Mouse (Mus musculus) brown adipose tissue, adult 24 weeks (tissue): ENCODE data around the gene E330017A01Rik. TPM values are rescaled to one million over a fixed set of nuclear protein-coding genes. Genes with fewer than 3 reads are reported as not detected.

Experiments used
- H3K27ac ChIP-seq: fragments of 200-500 bp; replicated peaks from 2 replicates; pipeline ENCODE4 v1.5.1; 2012; ENCODE audit warnings: low read depth, mild to moderate bottlenecking, low read length
- H3K4me1 ChIP-seq: fragments of 200-500 bp; 2 replicates; pipeline ENCODE4 v1.6.1; 2012; ENCODE audit warnings: low read length, mixed read lengths; ENCODE audit not compliant: control insufficient read depth, insufficient read depth, insufficient read length
- H3K4me3 ChIP-seq: fragments of 200-500 bp; 2 replicates; pipeline ENCODE4 v1.5.1; 2012; ENCODE audit warnings: low read depth, mild to moderate bottlenecking, low read length, moderate library complexity; ENCODE audit not compliant: insufficient read depth
- polyA plus RNA-seq: library from polyadenylated mRNA; stranded (reverse); fragments of >200 nt; gene quantifications from 2 replicates; pipeline ENCODE4 v1.2.4, GENCODE M21; 2012; ENCODE audit not compliant: missing spikeins, insufficient read depth, insufficient read length

The E330017A01Rik gene
- polyA plus RNA-seq, 1 experiment, result not detected

DNA sequence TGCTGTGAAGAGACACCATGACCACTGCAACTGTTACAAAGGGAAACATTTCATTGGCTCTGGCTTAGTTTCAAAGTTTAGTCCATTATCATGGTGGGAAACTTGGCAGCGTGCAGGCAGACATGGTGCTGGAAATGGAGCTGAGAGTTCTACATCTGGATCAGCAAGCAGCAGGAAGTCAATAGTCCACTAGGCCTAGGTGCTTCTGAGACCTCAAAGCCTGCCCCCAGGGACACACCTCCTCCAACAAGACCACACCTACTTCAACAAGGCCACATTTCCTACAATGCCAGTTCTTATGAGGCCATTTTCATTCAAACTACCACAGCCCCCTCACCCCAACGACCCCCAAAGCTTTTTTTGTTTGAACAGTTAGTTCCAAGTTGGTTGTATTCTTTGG lies 8.8 kb downstream of the E330017A01Rik start:
- H3K27ac ChIP-seq, result no peak overlapping the region

DNA sequence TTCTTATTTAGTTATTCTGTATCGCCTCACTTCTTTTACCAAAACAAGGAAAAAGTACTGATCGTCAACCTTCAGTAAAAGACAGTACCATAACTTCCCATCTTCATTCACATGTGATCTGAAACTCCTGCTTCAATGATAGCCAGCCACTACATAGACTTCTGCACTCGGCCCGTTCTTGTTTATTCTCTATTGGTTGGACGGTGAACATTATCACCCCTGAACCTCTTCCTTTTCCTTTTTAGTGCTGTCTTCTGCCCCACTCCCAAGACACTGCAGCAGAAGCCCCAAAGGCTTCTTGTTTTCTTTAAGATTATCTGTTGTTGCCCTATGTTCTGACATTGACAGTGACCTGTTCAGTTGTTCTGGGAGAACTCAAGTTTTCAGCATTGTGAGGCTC lies 9.6 kb downstream of the E330017A01Rik start:
- H3K27ac ChIP-seq, result no peak overlapping the region
- H3K4me3 ChIP-seq, result no peak overlapping the region
- H3K4me1 ChIP-seq, result no peaks in the 10 kb centered on the region

More for the DNA sequence above, 8.8 kb downstream of the E330017A01Rik start:
- Histone ChIP-seq H3K4me3 (no peak overlapping the region), H3K4me1 (no peaks in the 10 kb centered on the region)

DNA sequence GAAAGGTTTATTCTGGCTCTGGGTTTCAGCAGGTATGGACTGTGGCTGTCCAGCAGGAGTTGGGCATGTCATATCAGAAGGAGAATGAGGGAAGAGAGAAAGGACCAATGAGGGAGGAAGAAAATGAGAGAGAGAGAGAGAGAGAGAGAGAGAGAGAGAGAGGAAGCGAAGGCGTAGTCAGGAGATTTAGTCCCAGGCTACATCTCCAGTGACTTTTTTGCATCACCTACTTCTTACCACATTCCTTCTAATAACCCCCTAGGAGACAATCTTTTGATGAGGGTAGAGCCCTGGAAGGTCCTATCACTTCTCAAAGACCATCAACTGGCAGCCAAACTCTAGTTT lies 10.2 kb downstream of the E330017A01Rik start:
- no peak overlapping the region for H3K27ac ChIP-seq
- H3K4me3 ChIP-seq, result no peak overlapping the region
- no peaks in the 10 kb centered on the region for H3K4me1 ChIP-seq

DNA sequence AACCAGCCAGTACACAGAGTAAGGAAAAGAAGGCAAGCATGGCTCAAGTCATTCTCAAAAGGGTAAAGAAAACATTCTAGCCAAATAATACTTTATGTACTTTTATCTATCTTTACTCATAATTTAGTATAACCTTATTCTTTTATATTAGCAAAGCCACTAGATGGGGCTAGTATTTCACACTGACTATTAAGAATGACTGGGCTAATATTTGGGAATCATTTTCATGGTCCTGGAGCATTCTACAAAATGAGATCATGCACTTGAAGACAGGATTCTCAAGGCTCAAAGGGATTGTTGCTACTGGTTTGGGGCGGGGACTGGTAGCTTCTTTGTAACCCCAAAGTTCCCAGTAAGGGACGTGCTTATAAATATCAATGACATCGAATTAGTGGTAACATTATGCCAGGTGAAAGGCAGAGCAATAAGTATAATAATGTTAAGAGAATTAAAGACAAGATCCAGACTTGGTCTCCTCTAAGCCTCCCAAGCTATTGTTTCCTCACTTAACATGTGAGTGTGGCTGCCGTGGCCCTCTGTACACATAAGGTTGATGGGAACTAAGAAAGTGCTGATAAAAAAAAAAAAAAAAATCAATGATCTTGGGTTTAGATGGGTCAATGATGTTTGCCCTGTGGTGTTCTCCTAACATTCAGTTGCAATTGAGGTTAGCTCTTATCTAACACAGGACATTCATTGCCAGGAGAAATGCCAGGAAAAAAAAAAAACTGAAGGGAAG lies 10.8 kb downstream of the E330017A01Rik start:
- Histone ChIP-seq H3K27ac (no peak overlapping the region), H3K4me3 (no peak overlapping the region), H3K4me1 (no peaks in the 10 kb centered on the region)

DNA sequence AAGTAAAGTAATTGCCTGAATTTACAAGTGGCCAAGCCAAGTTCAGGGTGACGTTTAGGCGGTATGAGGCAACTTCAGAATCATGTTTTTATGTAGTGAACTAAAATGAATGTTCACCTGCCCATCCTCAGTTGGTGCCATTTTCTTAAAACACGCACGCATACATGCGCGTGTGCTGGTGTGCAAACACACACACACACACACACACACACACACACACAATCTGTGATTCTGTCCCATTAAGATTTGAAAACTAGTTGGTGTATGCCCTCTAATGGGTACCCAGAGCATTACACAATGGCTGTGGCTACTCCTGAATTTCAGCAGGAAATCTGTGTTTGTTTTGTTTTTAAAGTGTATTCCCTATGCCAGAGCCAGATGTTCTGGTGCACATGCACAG lies 14.6 kb downstream of the E330017A01Rik start:
- Histone ChIP-seq H3K27ac (no peak overlapping the region), H3K4me3 (no peak overlapping the region), H3K4me1 (no peaks in the 10 kb centered on the region)

DNA sequence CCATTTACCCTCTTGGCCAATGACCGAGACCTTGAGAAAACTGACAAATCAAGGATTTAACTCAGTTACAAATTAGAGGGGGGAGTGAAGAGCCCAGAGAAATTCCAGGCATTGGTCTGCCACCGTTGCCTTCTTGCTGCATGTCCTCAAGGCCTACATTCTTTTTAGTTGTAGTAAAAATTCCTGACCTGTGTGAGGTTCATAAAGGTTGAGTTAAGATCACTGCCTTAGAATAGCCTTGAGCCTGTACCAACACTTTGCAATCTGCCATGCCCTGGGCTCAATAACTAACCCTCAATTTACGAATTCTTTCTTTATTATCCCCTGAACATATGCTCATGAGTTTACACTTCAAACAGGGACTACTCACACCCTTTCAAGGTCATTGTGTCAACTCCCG lies 15.4 kb downstream of the E330017A01Rik start:
- H3K4me3 ChIP-seq, result no peak overlapping the region
- H3K27ac ChIP-seq, result no peak overlapping the region
- H3K4me1 ChIP-seq, result no peaks in the 10 kb centered on the region

DNA sequence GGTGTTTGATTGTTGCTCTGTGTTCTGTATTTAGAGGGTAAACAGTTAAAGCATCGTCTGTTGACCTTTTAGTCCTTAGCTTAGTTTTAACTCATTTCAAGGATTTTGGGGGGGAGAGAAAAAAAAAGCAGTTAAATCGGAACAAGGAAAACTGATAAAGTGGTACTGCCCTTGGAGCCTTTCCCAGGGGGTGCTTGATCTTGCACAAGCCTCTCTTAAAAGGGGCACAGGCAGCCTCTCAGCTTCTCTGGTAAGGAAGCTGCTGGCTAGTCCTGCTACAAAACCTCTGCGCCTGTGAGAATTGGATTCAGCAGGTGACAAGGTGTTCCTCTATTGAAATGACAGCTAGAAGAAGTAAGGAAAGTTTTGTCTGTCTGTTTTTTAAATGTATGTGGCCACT lies 16.2 kb downstream of the E330017A01Rik start:
- Histone ChIP-seq H3K27ac (no peak overlapping the region), H3K4me1 (no peaks in the 10 kb centered on the region), H3K4me3 (no peak overlapping the region)

DNA sequence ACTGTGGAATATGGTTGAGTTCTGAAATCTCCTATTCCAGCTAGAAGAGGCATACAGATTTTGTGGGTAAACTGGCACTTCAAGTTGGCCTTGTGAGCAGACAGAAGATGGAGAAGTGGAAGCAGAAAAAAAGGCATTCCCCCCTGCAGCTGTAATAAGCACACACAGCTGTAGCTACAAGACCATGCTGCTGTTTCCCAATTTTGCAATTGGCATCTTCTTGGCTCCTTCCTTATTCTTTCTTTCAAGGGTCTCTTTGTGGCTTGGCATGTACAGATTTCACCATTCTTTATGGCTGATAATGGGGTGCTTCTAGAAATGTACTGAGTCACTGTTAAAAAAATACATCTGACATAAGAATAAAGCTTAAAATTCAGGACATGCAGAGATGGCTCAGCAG lies 21.2 kb downstream of the E330017A01Rik start:
- Histone ChIP-seq H3K4me3 (no peak overlapping the region), H3K4me1 (no peaks in the 10 kb centered on the region), H3K27ac (no peak overlapping the region)

DNA sequence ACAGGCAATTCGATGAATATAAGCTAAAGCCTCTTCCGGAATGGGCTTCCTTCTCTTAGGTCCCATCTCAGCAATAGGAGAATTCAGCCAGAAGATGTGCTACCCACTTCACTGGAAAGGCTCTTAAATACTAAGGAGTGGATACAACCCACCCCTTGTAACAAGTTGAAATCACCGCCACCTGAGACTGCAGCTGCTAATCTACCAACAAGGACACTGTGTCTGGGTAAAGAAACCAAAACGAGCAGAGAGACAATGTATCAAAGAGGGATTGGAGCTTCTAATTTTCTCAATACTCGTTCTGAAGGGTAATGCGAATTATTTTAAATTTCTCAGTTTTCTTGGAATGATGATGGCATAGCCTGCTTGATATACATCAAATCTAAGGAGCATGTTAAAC lies 21.7 kb downstream of the E330017A01Rik start, which contains the start of gene Gm813:
TSS of gene Gm813 (minus strand) at position 101 of the 400 bp plus-strand sequence.
- no peaks in the 10 kb centered on the region for H3K4me1 ChIP-seq
- no peak within 1 kb of the TSS for H3K27ac ChIP-seq
- no peak within 1 kb of the TSS for H3K4me3 ChIP-seq

DNA sequence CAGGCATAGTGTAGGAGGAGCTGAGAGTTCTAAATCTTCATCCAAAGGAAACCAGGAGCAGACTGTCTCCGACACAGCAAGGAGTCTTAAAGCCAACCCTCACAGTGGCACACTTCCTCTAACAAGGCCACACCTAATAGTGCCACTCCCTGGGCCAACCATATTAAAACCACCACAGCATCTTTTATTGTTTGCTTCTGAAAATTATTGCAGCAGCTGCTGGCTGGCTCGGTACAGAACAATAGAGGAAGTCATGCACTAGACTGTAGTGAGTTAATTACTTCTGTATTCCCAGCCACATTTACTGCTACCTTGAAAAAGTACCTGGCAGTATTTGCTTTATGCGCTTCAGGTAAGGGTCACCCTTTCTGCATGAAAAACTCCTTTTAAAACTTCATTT lies 25.6 kb downstream of the E330017A01Rik start:
- Histone ChIP-seq H3K4me1 (no peaks in the 10 kb centered on the region), H3K4me3 (no peak overlapping the region), H3K27ac (no peak overlapping the region)

DNA sequence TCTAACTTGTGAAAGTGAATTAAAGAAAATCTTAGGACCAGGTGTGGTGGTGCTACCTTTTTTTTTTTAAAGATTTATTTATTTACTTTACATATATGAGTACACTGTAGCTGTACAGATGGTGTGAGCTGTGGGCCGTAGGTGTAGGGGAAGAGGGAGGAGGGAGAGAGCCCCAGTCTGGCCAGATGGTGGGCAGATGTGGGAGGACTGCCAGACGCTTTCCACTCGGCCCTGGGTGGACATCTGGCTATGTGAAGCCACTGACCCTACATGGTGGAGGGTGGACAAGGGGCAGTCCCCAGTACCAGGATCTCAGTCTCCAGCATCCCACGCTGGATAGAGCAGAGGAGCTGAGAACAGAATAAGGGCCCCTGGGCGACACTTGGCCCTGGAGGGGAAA lies 31.4 kb downstream of the E330017A01Rik start:
- Histone ChIP-seq H3K4me3 (no peak overlapping the region), H3K27ac (no peak overlapping the region), H3K4me1 (no peaks in the 10 kb centered on the region)

DNA sequence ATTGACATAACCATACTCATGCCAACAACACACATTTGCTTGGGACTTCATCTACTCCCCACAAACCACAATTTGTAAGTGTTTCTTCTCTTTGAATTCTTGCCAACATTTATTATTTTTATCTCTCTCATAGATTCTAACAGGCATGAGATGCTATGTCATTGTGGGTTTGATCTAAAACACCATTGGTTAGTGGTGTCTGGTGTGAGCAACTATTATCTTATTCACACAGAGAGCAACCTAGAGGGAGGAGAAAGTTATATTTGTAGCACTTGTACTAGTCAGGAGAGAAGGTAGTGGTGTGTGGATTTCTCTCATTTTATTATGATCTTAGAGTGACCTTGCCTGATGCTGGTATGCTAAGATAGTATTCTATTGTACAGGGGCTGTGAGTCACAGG lies 33.9 kb downstream of the E330017A01Rik start:
- H3K4me1 ChIP-seq, result no peaks in the 10 kb centered on the region
- no peak overlapping the region for H3K27ac ChIP-seq
- H3K4me3 ChIP-seq, result no peak overlapping the region

DNA sequence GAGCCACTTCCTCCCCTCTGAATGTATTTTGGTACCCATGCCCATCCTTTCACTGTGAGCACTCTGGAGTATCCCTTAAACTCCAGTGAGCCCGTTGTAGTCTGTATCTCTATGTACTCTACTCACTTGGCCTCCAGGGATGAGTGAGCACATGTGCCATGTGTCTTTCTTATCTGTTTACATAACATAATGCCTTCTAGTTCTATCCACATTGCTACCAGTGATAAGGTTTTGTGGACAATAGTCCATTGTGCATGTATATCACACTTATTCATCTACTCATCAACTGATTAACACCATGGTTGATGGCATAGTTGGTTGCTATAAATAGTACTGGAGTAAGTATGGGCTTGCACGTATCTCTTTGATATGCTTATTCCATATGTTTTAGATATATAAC lies 34.7 kb downstream of the E330017A01Rik start:
- H3K27ac ChIP-seq, result no peak overlapping the region
- H3K4me3 ChIP-seq, result no peak overlapping the region
- no peaks in the 10 kb centered on the region for H3K4me1 ChIP-seq

DNA sequence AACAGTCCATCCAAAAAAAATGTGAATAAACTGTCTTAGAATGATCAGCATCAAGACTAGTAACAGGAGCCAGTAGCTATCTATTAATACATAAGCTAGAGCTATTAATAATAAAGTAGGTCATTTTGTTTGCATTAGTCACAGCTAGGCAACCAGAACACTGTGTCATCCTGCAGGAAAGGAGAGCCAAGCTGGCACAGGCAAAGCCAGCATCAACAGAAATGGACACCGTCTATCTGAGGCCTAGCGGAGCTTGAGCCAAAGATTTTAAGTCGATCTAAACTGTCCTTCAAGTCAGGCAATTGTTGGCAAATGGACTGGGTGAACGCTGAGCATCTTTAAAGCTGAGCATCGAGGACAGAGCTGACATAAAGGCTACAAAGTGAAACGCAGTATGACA lies 37.7 kb downstream of the E330017A01Rik start:
- no peaks in the 10 kb centered on the region for H3K4me1 ChIP-seq
- no peak overlapping the region for H3K4me3 ChIP-seq
- no peak overlapping the region for H3K27ac ChIP-seq

DNA sequence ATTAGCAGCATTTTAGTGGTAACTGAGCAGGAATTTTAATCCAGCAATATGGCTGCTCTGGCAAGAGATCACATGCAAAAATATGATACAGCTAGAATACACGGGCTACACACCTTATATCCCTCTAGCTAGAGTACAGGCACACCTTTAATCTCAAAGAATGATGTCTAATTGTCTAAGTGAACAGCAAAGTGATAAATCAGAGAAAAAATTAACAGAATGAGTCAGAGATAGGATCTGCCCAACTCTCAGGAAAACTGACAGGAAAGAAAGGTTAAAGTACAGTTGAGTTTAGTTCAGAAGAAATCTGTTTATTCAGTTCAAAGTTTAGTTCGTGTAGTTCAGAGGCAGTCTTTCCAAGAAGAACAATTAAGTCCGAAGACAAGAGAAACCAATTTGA lies 47.2 kb downstream of the E330017A01Rik start:
- no peaks in the 10 kb centered on the region for H3K4me1 ChIP-seq
- no peak overlapping the region for H3K27ac ChIP-seq
- no peak overlapping the region for H3K4me3 ChIP-seq

DNA sequence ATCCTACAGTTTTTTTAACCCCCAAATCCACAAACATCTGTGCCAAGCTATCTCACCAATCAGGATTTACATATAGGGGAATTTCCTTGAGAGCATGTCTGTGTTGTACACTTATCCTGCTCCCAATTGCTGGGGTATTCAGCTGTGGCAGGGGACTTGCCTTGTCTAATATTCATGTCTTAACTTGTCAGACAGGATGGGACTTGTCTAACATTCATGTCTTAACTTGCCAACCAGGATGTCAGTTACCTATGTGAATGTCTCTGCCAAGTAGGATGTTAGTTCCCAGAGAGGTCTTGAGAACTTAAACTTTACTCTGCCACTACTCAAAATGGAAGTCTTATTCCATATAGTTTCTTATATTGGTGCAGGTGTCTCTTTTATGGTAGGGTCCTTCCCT lies 49.1 kb downstream of the E330017A01Rik start:
- H3K4me3 ChIP-seq, result no peak overlapping the region
- no peak overlapping the region for H3K27ac ChIP-seq
- no peaks in the 10 kb centered on the region for H3K4me1 ChIP-seq
